Mouse (Mus musculus): ENCODE data around the gene Spib. TPM values are rescaled to one million over a fixed set of nuclear protein-coding genes. Genes with fewer than 3 reads are reported as not detected.

Gene Spib
- polyA plus RNA-seq, 1 experiment from 2014 or later, result not detected

DNA sequence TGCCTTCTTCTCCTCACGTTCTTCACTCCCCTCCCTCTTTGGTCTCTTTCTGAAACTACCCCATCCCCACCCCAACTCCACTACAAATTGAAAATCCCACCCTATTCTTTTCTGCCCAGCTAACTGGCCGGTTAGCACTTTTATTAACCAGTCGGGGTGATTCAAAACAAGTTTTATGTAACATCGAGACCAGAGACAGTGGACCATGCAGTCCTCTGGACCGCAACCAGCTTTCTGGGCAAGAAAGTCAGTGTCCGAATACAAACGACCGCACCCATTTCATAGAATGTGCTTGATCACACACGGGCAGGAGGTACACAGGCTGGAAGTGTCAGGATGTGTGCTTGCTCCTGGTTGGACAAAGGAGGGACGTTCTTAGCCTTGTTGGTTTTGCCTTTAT lies 32.6 kb upstream of the Spib start:
- no peaks in the 10 kb centered on the region for H3K4me1 ChIP-seq (ENCODE audit: control insufficient read depth, insufficient read depth, low read length)
- DNase-seq (ENCODE audit: low spot score), result no peak
- no peak overlapping the region for H3K4me3 ChIP-seq (ENCODE audit: low read depth, low read length)
- H3K27ac ChIP-seq (ENCODE audit: low read depth, low read length), result no peak overlapping the region
- WGBS, result 87% methylated on average over 10 of the region's 10 CpGs
- no peak for ATAC-seq
- no peak overlapping the region for H3K4me2 ChIP-seq (ENCODE audit: low read length)
- no peaks in the 10 kb centered on the region for H3K36me3 ChIP-seq (ENCODE audit: control insufficient read depth, insufficient read depth, low read length)
- no peaks in the 10 kb centered on the region for H3K27me3 ChIP-seq (replicated peaks; ENCODE audit: control insufficient read depth, insufficient read depth, low read length)
- H3K9me3 ChIP-seq (replicated peaks; ENCODE audit: control insufficient read depth, low read length), result no peaks in the 10 kb centered on the region
- no peak overlapping the region for H3K9ac ChIP-seq (ENCODE audit: low read length)

DNA sequence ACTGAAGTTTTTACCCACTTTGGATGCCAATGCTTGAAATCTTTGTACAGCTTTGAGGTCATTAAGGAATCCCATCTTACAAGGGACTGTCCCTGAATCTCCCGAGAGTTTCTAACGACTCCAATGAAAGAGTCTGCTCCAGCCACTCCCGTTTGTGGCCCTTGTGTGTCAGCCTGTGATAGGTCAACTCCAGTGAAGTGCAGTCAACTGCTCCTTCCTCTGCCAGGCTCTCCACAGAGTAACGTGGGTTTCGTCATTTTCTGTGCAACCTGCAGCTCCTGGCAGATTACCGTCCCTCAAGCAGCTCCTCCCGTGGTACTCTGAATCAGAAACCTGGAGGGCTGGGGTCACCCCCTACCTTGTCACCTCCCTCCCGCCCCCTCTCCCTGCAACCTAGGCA lies 31.4 kb upstream of the Spib start:
- H3K4me1 ChIP-seq (ENCODE audit: control insufficient read depth, insufficient read depth, low read length), result no peaks in the 10 kb centered on the region
- DNase-seq (ENCODE audit: low spot score), result no peak
- no peaks in the 10 kb centered on the region for H3K27me3 ChIP-seq (replicated peaks; ENCODE audit: control insufficient read depth, insufficient read depth, low read length)
- no peak overlapping the region for H3K4me3 ChIP-seq (ENCODE audit: low read depth, low read length)
- no peak overlapping the region for H3K9ac ChIP-seq (ENCODE audit: low read length)
- no peaks in the 10 kb centered on the region for H3K36me3 ChIP-seq (ENCODE audit: control insufficient read depth, insufficient read depth, low read length)
- no peaks in the 10 kb centered on the region for H3K9me3 ChIP-seq (replicated peaks; ENCODE audit: control insufficient read depth, low read length)
- WGBS, result 46% methylated on average over 8 of the region's 8 CpGs
- no peak overlapping the region for H3K27ac ChIP-seq (ENCODE audit: low read depth, low read length)
- ATAC-seq, result no peak
- H3K4me2 ChIP-seq (ENCODE audit: low read length), result no peak overlapping the region

DNA sequence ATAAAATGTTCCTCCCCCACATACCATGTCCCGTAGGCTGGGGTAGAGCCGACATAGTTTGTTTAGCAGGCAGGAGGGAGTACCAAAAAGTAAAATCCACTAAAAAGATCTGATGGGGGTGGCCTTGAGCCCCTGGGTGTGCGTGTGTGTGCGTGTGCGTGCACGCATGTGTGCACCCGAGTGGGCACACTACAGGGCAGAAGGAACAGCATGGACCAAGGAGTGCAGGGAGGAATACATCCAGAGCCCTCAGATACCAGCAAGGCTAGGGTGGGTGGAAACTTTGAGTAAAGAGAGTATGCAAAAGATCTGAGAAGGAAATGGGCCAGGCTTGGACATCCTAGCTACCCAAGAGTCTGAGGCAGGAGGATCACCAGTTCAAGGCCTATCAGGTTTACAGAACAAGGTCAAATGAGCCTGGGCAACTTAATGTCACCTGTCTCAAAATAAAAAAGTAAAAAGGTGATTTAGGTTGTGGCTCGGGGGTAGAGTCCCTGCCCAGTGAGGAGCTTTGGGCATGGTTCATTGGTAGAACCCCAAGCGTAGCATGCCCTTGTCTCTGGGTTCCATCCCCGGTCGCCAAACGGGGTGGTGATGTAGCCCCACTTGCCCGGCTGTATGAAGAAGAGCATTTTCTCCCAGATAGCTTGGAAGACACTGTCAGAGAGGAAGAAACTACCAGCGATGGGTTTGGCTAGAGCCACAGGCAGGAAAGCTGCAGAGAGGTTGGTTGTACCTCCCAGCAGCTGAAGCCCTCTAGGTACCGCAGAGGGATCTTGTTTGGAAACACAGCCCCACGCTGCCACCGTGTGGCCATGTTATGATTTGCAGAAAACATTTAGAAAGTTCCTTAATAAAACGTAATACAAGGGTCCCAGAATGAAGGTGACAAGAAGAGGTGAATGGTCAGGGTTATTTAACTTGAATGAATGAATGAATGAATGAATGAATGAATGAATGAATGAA lies 28.8 kb upstream of the Spib start:
- peak; percentile 94 for DNase-seq (ENCODE audit: low spot score)
- Histone ChIP-seq H3K27me3 (replicated peaks; ENCODE audit: control insufficient read depth, insufficient read depth, low read length) (no peaks in the 10 kb centered on the region), H3K27ac (ENCODE audit: low read depth, low read length) (no peak overlapping the region), H3K9me3 (replicated peaks; ENCODE audit: control insufficient read depth, low read length) (no peaks in the 10 kb centered on the region), H3K36me3 (ENCODE audit: control insufficient read depth, insufficient read depth, low read length) (no peaks in the 10 kb centered on the region), H3K4me1 (ENCODE audit: control insufficient read depth, insufficient read depth, low read length) (no peaks in the 10 kb centered on the region), H3K9ac (ENCODE audit: low read length) (no peak overlapping the region), H3K4me3 (ENCODE audit: low read depth, low read length) (no peak overlapping the region), H3K4me2 (ENCODE audit: low read length) (no peak overlapping the region)
- WGBS, result 54% methylated on average over 18 of the region's 18 CpGs
- ATAC-seq, result peak; percentile 70

DNA sequence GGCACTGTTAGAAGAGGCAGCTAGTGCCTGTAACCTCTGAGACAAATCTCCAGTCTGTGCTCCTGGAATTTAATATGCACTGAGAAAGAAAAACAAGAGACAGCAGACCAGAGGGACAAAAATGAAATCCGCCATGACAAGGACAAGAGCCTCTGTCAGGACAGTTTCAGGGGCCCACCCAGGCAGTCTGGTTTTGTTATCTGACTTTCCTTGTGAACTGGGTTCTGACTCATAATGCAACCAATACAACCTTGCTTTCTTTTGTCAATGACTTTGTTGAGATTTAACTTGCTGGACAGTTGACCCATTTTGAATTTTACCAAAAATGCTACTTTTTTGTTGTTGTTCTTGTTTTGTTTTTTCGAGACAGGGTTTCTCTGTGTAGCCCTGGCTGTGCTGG lies 25.8 kb upstream of the Spib start:
- no peak overlapping the region for H3K4me3 ChIP-seq (ENCODE audit: low read depth, low read length)
- H3K9me3 ChIP-seq (replicated peaks; ENCODE audit: control insufficient read depth, low read length), result no peaks in the 10 kb centered on the region
- peaks cover 4% of the 10 kb centered on the region for H3K4me1 ChIP-seq (ENCODE audit: control insufficient read depth, insufficient read depth, low read length)
- no peaks in the 10 kb centered on the region for H3K36me3 ChIP-seq (ENCODE audit: control insufficient read depth, insufficient read depth, low read length)
- ATAC-seq, result no peak
- no peaks in the 10 kb centered on the region for H3K27me3 ChIP-seq (replicated peaks; ENCODE audit: control insufficient read depth, insufficient read depth, low read length)
- H3K27ac ChIP-seq (ENCODE audit: low read depth, low read length), result no peak overlapping the region
- H3K9ac ChIP-seq (ENCODE audit: low read length), result no peak overlapping the region
- WGBS, result 85% methylated on average over 2 of the region's 2 CpGs
- no peak overlapping the region for H3K4me2 ChIP-seq (ENCODE audit: low read length)
- DNase-seq (ENCODE audit: low spot score), result no peak

DNA sequence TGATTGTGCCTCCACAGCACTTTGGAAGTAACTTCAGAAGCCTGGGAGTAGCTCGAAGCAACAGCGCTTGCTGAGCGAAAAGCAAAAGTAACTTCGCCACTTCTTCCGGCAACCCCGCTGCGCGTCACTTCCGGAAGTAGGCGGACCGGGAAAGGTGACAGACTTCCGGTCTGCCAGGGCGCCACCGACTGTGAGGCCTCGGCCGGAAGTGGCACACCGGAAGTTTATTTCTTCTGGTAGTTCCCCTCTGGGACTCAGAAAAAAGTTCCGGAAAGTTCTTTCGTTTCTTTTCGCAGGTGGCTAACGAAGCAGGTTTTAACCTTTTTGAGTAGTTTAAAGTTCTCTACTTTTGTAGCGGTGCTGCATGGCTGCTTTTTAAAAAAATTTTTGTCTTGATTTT lies 22.0 kb upstream of the Spib start, which contains the start of gene Nr1h2:
Gene Nr1h2, minus strand, starts transcription at position 126 of the 400 bp plus-strand sequence.
- ATAC-seq (peak; percentile 84), DNase-seq (ENCODE audit: low spot score) (peak; percentile 97)
- H3K9ac ChIP-seq (ENCODE audit: low read length), result peak within 1 kb of the TSS; percentile 48
- H3K9me3 ChIP-seq (replicated peaks; ENCODE audit: control insufficient read depth, low read length), result no peaks in the 10 kb centered on the region
- peak within 1 kb of the TSS; percentile 83 for H3K4me3 ChIP-seq (ENCODE audit: low read depth, low read length)
- peaks cover 31% of the 10 kb centered on the region for H3K36me3 ChIP-seq (ENCODE audit: control insufficient read depth, insufficient read depth, low read length)
- H3K4me2 ChIP-seq (ENCODE audit: low read length), result peak within 1 kb of the TSS; percentile 74
- peak within 1 kb of the TSS; percentile 88 for H3K27ac ChIP-seq (ENCODE audit: low read depth, low read length)
- H3K4me1 ChIP-seq (ENCODE audit: control insufficient read depth, insufficient read depth, low read length), result peaks cover 4% of the 10 kb centered on the region
- WGBS, result under 1% methylated on average over 22 of the region's 22 CpGs
- H3K27me3 ChIP-seq (replicated peaks; ENCODE audit: control insufficient read depth, insufficient read depth, low read length), result no peaks in the 10 kb centered on the region

DNA sequence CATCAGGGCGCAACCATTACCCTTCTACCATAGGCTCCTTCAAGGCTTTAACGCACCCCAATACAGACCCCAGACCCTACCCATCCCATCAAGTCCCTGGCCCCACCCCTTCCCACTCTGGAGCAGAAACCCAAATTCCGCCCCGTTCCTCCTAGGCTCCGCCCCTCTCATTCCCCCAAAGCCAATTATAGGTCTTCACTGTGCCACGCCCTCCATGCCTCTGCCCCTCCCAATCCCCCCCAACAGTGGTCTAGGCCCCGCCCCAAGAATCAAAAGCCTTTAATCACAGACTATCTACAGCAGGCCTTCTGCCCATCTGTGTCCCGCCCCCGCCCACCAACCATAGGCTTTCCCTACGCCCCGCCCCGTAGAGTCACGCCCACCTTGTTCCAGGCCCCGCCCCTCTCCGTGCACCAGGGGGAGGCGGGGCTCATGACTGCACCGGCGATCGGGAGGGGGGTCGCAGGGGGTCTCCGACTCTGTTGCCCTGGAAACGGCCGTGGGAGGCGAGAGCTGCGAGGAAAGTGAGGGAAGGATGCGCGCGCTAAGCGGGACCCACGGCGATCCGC lies 21.4 kb upstream of the Spib start:
- H3K4me1 ChIP-seq (ENCODE audit: control insufficient read depth, insufficient read depth, low read length), result peaks cover 4% of the 10 kb centered on the region
- H3K9ac ChIP-seq (ENCODE audit: low read length), result peak overlapping the region; percentile 48
- H3K27me3 ChIP-seq (replicated peaks; ENCODE audit: control insufficient read depth, insufficient read depth, low read length), result no peaks in the 10 kb centered on the region
- WGBS, result under 1% methylated on average over 32 of the region's 32 CpGs
- peaks cover 31% of the 10 kb centered on the region for H3K36me3 ChIP-seq (ENCODE audit: control insufficient read depth, insufficient read depth, low read length)
- H3K9me3 ChIP-seq (replicated peaks; ENCODE audit: control insufficient read depth, low read length), result no peaks in the 10 kb centered on the region
- peak overlapping the region; percentile 88 for H3K27ac ChIP-seq (ENCODE audit: low read depth, low read length)
- ATAC-seq, result peak; percentile 72
- peak overlapping the region; percentile 83 for H3K4me3 ChIP-seq (ENCODE audit: low read depth, low read length)
- peak; percentile 88 for DNase-seq (ENCODE audit: low spot score)
- peak overlapping the region; percentile 74 for H3K4me2 ChIP-seq (ENCODE audit: low read length)

DNA sequence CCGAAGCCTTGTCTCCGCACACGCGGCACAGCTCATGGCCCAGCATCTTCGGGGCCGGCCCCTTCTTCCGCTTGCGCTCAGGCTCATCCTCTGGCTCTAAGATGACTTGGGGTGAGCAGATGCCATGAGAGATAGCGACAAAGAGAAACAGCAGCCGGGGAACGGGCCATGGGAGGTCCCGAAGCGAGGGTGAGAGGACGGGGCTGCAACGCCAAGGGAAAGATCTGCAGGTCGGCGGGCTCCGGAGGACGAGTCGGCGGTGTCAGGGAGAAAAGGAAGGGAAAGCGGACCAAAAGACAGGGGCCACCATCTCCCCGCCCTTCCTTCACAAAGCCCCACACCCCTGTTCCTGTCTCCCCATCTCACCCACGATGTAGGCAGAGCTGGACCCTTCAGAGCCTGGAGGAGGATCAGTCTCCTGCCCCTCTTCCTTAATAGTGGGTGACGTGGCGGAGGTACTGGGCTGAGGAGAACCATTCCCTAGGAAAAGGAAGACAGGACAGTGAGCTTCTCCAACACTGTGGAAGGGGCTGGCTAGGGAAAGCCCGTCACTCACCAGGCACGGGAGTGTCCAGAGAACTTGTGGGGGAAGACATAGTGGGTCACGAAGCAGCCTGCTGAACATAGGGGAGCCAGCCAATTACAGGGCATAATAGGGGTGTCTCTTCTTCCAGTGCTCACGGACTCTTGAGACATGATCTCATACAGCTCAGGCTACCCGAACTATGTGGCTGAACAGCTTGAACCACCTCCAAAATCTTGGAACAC lies 20.5 kb upstream of the Spib start:
- H3K9ac ChIP-seq (ENCODE audit: low read length), result no peak overlapping the region

DNA sequence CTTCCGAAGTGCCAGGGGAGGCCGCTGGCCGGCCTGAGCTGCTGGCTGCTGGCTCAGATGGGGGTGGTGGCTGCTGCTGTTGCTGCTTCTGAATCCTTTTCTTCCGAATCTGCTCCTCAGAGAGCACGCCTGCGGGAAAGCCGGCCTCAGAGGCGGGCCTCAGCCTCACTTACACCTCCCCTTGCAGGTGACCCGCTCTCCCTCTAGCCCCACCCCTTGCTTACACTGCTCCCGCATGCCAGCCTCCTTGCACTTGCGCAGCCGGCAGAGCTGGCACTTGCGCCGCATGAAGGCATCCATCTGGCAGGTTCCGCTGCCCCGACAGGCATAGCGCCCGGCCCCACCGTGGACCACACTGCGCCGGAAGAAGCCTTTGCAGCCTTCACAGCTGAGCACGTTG lies 19.9 kb upstream of the Spib start:
- Histone ChIP-seq H3K9ac (ENCODE audit: low read length) (no peak overlapping the region), H3K4me1 (ENCODE audit: control insufficient read depth, insufficient read depth, low read length) (peaks cover 10% of the 10 kb centered on the region), H3K4me3 (ENCODE audit: low read depth, low read length) (no peak overlapping the region), H3K27me3 (replicated peaks; ENCODE audit: control insufficient read depth, insufficient read depth, low read length) (no peaks in the 10 kb centered on the region), H3K36me3 (ENCODE audit: control insufficient read depth, insufficient read depth, low read length) (peaks cover 31% of the 10 kb centered on the region), H3K4me2 (ENCODE audit: low read length) (no peak overlapping the region), H3K9me3 (replicated peaks; ENCODE audit: control insufficient read depth, low read length) (no peaks in the 10 kb centered on the region), H3K27ac (ENCODE audit: low read depth, low read length) (no peak overlapping the region)
- no peak for ATAC-seq
- no peak for DNase-seq (ENCODE audit: low spot score)
- 86% methylated on average over 22 of the region's 22 CpGs for WGBS

More for the DNA sequence above, 20.5 kb upstream of the Spib start:
- Histone ChIP-seq H3K4me3 (ENCODE audit: low read depth, low read length) (peak overlapping the region; percentile 83), H3K36me3 (ENCODE audit: control insufficient read depth, insufficient read depth, low read length) (peaks cover 31% of the 10 kb centered on the region), H3K4me2 (ENCODE audit: low read length) (peak overlapping the region; percentile 74), H3K9me3 (replicated peaks; ENCODE audit: control insufficient read depth, low read length) (no peaks in the 10 kb centered on the region), H3K27ac (ENCODE audit: low read depth, low read length) (no peak overlapping the region), H3K4me1 (ENCODE audit: control insufficient read depth, insufficient read depth, low read length) (peaks cover 10% of the 10 kb centered on the region), H3K27me3 (replicated peaks; ENCODE audit: control insufficient read depth, insufficient read depth, low read length) (no peaks in the 10 kb centered on the region)
- no peak for ATAC-seq
- WGBS, result 88% methylated on average over 31 of the region's 31 CpGs
- no peak for DNase-seq (ENCODE audit: low spot score)
